Mouse (Mus musculus): ENCODE measurements around the gene Ywhae.
A peak's percentile ranks its signal among the peaks of the same experiment; 100 is the strongest.

The Ywhae gene

DNA sequence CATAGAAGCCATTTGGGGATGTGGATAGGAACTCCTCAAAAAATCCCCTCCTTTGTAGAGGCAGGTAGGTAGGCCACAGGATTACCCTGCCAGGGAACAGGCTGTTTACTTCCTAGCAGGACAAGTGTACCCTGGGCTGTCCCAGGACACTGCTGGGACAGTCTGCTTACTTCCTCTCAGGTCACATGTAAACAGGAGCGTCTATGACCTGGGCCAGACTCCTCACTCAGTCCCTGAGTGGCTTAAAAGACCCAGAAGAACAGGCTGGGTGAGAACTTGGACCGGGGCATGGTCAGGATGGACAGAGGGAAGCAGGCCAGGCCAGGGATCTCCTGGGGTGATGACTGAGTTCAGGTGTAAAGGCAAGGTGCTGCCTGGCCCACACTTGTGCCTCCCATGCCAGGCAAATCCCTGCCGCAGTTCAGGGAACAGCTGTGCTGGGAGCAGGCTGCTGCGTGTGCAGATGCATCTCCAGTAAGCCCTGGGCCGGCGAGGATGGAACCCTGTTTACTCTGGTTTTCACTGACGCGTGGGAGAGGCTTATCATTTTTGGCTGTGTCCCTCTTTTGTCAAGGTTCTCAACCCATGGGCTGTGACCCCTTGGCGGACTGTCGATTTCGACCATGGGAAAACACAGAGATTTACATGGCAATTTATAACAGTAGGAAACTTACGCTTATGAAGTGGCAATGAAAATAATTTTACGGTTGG is 64.0 kb downstream of the Ywhae start:
- peak; percentile 52 to 69 for DNase-seq

DNA sequence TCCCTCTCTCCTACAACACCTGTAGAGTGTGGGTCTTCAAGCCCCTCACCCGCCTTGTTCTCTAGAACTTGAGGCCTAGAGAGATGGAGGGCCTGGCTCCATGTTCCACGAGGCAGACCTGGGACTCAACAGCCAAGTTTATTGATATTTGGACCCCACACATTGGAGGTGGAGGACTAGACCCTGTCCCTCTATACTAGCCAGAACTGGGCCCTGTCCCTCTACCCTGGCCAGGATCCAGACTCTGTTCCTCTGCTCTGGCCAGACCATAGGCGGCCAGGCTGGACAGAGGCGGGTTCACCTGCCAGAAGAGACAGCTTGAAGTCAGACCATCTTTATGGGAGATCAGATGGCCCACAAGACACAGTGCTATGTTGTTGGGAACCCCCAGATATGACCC is 68.7 kb downstream of the Ywhae start:
- DNase-seq = no peak

DNA sequence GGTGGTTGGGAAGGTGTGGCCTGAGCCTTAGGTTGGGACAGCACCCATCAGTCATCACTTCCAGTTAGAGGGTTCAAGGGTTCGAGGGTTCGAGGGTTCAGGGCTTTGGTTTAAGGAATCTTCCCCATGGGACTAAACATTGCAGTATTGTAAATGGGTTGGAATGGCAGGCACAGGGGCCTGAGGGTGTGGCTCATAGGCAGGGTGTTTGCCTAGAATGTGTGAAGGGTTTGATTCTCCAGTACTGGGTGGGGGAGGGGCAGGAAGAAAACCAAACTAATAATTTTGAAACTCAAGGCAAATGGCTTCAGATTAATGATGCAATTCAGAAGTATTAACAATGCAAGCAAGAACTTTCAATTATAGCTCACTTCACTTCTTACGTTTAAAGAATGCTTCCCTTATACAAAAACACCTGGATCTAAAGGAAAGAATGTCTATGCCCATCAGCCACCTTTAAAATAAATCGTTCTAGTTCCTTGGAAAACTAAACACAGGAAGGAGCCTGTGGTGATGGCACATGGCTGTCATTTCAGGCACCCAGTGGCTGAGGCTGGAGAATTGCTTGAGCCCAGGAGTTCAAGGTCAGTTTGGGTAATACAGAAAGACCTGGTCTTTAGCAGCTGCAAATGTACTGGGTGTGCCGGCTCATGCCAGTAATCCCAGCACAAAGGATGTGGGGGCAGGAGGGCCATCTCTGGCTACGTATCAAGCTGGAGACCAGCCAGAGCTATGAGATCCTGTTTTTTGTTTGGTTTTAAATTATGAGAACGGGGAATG is 69.3 kb downstream of the Ywhae start:
- DNase-seq = no peak

DNA sequence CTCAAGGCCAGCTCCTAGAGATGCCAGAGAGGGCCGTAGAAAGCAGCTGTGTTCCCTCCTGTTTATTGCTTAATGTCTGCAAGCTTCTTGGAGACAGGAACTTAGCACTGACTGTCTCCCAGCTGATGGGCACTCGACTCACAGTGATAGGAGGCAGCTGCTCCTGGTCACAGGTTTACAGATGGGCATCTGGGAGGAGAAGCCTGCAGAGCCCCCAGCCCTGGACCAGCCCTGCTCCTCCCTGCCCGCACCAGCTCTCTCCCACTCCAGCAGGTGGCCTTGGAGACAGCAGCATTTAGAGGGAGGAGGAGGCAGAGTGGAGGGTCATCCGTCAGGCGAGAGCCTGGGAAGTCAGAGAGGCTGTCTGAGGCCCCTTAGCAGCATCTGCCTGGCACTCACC is 74.8 kb downstream of the Ywhae start:
- no peak for DNase-seq

DNA sequence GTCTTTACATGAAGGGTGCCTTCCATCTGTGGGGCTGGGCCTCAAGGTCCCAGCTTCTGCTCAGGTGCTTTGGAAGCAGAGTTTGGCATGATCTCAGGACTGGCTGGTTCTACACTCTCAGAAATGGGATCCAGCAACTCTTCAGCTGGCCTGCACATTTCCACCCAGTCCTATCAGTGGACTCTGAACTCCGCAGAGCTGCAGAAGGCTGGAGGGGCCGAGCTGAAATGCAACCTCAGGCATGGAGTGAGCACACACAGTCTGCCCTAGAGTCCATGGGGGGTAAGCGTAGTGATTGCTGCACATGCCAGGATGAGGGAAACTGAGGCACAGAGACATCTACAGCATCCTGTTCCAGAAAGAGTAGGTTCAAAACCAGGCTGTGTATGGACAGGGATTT is 77.9 kb downstream of the Ywhae start:
- DNase-seq = no peak

DNA sequence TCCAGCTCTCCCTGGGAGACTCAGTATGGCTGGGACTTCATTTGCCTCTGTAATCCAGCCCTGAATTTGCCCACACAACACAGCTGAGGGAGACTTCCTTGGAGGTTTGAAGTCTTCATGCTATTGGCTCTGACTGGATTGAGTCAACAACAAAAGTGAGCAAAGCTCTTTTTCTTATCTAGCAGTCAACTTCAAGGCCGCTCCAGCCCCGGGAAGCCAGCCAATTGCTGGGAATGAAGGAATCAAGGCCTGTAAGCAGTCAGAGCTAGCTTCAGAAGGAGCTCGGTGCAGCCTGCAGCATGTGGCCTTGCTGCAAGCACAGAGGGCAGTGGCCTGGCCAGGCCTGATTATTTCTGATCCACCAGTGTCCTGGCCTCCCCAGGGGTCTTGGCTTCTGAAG is 79.2 kb downstream of the Ywhae start:
- peak; percentile 93 to 95 for DNase-seq

DNA sequence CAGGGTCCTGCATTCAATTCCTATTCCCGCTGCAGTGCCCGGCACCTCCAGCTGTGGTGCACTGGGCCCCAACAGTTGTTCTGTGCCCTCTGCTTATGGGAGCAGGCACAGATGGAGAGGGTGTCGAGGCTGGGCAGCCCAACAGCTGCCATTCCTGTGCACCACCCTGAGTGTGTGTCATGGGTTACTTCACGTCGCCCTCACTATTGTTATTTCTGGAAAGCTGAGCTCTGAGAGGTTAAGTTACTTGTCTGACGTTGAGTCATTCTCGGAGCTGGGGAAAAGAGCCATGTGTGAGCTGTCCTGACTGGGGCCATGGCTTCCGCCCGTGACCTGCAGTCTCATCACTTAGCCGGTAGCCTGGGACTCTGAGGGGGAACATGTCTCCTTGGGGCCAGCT is 80.4 kb downstream of the Ywhae start:
- DNase-seq = no peak

All from lung, adult 18-20 months (tissue).